Mouse (Mus musculus) megakaryocyte-erythroid progenitor cell, adult 5-6 weeks (primary cell): ENCODE measurements around the gene Elovl4. TPM values are rescaled to one million over a fixed set of nuclear protein-coding genes. Genes with fewer than 3 reads are reported as not detected.

Experiments
- ATAC-seq: replicated peaks from 2 replicates; pipeline ENCODE4 v1.8.0; 2016; ENCODE audit warnings: mild to moderate bottlenecking, inconsistent platforms; ENCODE audit not compliant: severe bottlenecking, poor library complexity, low FRiP score, low TSS enrichment
- total RNA-seq, 2 experiments: library from RNA; stranded (forward) in 1 of 2; stranded (reverse) in 1 of 2; fragments of 200-1000, 215-1000 nt in 1 of 2; fragments of >200 nt in 1 of 2; fragmentation: Nextera tagmentation in 1 of 2; gene quantifications; 2 replicates each; pipeline ENCODE4 v1.2.3; 2014 to 2017

Elovl4 gene
- total RNA-seq (2014; fragmentation: Nextera tagmentation) (not detected in 2 replicates), total RNA-seq (2017) (0.23 TPM in 1 of 2 replicates, not detected in the other)

DNA sequence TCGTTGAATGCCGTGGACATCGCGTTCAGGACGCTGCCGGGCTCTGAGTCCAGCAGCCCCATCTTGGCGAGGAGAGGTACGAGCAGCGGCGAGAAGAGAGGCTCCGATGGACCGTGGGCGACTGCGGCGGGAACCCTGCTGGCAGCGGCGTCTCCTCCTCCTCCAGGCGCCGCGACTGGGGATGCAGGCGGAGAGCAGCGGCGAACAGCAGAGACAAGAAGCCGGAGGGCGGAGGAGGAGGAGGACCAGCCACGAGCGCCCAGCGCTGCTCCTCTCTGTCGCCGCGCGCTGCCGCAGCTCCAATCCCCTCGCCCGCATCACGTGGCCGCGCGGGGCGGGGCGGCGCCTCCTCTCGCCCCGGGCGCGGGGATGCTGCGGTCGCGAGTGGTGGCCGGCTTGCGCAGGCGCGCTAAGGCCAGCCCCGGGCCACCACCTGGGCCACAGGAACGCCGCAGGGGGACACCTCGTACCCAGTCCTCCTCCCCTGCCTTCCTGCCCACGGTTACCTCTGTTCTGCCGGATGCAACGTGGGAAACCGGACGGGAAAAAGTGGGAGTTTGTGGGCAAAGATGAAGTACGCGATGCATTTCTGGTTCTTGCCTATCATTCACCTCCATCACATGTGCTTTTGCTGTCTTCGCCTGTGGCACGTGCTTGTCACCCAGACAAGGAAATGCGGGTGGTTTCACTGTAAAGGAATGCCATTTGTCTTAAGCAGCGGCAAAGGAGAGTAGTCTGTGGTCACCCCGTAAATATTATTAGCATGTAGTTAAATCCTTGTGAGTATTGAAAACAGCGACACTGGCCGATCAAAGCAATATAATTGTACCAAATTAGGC, at the start of gene Elovl4:
Gene Elovl4 (minus strand): TSS at position 301 of the 839 bp plus-strand sequence.
- peak; percentile 72 for ATAC-seq

GRCm38 (mm10) chr9:83852464-83852863, 46.4 kb upstream of the Elovl4 start:
- ATAC-seq, result no peak

DNA sequence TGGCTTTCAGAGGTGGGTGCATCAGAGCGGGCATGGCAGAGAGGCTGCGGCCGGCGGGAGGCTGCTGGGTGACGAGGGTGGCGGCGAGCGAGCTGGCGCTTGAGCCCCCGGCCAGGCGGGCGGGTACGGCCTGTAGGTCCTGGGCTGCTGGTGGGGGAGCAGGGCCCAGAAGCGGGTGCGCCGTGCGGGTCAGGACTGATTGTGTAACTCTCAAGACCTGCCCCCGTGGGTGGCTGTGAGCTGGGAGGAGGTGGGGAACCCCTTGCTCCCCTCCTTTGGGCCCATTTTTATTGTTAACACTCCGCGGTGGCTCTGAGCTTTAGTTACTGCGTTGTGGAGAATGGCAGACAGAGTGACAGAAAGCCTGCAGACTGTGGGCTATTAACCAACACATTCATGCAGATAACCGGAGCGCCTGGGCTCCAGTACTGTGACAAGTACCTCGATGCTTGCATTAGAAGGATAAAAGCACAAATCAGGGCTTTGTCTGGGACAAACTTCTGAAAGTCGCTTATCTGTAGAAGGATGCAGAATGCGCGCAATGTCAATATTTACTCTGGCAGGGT, 28.8 kb upstream of the Elovl4 start:
- peak; percentile 35 for ATAC-seq

GRCm38 (mm10) chr9:83833811-83834747, 28.0 kb upstream of the Elovl4 start, which contains the start of gene Ttk:
Ttk (plus strand) TSS chr9:83834689.
- ATAC-seq, result peak; percentile 99

GRCm38 (mm10) chr9:83831152-83831551, 25.1 kb upstream of the Elovl4 start:
- ATAC-seq, result no peak

DNA sequence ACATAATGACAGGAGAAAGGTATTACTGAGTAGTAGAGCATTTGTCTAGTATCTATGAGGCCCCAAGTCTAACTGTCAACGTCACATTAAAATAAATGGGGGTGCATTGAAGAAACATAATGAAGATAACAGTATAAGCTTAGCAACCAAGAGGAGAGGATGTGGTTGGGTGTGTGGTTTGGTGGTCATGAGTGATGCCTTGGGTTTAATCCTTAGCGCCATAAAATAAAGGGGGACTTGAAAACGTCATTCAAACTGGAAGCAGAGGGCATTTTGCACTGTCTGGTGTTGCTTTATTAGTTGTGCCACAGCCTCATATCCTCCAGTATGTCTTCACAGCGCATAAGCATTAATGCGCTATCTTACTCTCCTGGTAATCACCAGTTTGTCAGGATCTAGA, 23.8 kb upstream of the Elovl4 start:
- ATAC-seq, result no peak

- no peak for ATAC-seq
Measured at GRCm38 (mm10) chr9:83822925-83823324, 16.8 kb upstream of the Elovl4 start.

DNA sequence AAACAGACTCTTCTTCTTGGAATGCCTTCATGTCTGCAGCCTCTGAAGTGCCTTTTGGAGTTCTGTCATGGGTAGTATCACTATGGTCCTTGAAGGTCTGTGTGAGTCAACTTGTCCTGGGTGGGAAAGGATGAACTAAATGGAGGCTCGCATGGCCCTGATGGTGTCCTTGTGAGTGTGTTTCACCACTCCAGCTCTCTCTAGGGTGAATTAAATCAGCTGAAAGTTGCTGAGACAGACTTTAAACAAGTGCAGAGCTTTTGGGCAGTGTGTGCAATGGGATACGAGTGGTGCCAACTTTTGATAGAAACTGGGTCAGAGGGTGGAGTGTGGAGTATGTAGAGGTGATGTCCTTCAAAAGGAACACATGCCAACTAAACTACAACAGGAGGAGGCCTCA, 14.9 kb upstream of the Elovl4 start:
- ATAC-seq, result no peak

DNA sequence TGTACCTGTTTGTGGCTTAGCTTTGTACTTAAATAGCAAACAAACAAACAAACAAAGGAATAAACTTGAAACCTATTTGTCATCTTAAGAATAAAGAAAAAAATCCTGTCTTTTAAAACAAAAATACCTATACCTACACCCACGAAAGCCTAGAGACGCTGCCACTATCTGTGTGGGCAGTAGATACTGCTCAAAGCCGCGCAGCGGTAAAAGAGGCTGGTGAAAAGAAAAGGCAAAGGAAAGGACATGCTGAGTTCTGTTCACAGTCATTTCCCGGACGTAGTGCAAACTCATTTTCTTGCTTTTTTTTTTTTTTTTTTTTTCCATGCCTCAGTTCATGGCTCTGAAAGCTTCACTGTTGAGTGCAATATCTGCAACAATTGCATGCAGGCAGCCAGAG, 13.1 kb upstream of the Elovl4 start:
- no peak for ATAC-seq

GRCm38 (mm10) chr9:83807562-83807961, 1.5 kb upstream of the Elovl4 start:
- ATAC-seq, result peak; percentile 63

DNA sequence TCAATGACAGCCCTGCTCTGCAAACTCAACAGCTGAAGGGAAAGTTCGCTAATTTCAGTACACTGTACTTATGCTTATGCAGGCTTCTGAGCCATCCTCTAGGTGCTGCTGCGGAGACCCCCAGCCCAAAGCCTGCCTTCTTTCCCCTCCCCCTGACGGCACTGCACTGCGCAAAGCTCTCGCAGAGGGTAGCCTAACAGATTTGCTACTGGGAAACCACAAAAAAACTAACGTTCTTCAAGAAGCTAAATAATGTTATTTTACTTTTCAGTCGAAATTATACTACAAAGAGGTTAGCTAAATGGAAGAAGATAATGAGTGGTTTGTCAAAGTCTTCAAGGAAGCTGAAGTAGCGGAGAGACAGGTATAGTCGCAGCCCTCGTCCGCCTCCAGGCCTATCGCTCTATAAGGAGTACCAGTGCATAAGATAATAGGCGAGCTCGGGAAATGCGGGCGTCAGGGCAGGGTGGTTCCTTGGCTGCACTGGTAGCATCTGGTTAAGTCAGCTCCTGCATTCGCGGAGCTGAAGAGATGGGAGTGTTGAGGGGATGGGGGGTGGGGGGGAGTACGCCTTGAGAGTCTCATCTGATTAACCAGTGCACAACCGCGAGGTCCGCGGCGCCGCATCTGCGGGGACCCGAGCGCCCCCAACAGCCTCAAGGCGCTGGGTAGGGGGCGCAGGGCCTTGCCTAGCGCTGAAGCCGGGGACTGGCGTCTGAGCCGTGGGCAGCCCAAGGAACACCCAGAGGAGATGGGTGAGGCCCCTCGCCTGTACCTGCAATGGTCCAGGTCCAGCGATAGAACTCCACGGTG, 707 bp downstream of the Elovl4 start:
- peak; percentile 65 for ATAC-seq

DNA sequence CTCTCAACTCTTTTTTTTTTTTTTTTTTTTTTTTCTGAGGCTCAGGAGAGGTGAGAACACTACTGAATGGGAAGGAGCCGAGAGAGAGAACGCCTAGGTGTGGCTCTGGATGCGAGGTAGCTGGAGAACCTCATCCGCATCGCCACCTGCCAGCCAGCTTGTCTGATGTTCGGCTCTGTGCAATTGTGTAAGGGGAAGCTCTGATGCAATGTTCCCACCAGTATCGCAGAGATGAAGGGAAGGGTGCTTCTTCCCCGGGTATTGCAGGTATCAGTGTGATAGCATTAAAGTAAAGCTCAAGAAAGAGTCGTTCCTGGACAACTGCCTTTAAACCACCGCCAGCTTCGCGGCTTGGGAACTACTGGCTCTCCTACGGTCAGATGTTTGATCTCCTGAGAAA, 1.7 kb downstream of the Elovl4 start:
- no peak for ATAC-seq

GRCm38 (mm10) chr9:83797898-83798297, 8.2 kb downstream of the Elovl4 start:
- ATAC-seq, result no peak

DNA sequence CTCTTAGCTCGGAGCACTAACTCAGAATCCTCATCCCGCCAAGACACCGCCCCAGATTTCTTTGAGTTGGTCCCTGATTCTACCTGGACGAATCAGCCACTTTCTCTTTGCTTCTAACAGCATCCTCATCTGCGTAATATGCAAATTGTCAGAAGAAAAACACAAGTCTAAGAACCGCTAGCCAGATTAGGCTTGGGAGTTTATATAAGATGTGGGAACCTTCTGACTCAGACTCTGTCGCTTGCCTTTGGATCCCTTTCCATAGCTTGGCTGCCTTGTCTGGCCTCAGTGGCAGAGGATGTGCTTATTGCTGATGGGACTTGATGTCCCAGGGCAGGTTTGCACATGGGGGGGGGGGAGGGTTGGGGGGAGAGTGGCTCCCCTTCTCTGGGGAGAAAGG, 9.2 kb downstream of the Elovl4 start:
- ATAC-seq, result no peak

- ATAC-seq, result no peak
Measured at GRCm38 (mm10) chr9:83789326-83789725, 16.8 kb downstream of the Elovl4 start.

- ATAC-seq, result no peak
Measured at GRCm38 (mm10) chr9:83785501-83785900, 20.6 kb downstream of the Elovl4 start.

DNA sequence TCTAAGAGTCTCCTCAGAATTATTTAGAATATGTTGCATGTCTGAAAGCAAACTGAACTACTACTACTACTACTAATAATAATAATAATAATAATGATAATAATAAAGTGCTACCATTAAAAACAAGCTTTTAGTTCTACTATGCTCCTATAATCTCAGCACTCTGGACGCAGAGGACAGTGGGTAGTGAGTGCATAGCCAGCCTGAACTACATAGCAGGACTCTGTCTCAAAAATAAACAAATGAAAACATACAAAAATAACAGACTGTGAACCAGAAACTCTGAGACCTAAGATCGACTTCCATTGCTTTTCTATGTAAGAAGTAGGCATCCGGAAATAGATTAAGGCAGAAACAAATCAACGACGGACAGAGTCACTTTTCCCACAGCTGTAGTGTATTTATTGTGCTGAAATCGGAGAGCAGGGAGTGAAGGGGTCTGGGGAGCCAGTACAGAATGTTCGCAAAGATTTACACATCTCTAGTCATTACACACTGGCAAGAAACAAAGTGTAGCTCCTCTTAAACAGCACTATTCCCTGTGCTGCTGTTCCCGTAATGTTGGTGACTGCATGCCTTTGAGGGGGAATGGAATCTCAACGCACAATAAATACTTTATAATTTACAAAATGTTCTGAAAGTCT, 27.6 kb downstream of the Elovl4 start:
- ATAC-seq, result no peak

- ATAC-seq, result no peak
Measured at GRCm38 (mm10) chr9:83761318-83761717, 44.8 kb downstream of the Elovl4 start.

DNA sequence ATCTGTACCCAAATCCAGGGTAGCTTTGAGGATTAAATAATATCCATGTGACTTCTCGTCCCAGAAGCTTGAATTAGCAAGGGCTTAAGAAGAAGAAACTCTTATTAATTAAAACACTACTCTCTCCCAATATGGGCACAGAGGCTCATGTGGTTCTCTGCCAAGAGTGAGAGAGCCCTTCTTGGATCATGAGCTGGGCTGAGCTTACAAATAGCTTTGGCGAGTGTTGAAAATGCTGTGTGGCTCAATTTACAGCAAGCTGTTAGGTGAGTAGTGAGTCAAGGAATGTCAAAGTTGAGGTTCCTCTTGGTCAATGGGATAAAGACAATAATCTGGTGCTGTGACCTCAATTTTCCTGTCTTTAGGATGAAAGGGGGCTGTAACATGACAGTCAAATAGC, 74.2 kb downstream of the Elovl4 start:
- ATAC-seq, result no peak
